Mouse (Mus musculus) E14TG2a.4 (cell line): ENCODE results near the gene Arpc4.

Experiments used
- H3K27me3 ChIP-seq: 2 replicates; pipeline ENCODE4 v1.6.1; 2014; ENCODE audit warnings: low read length, control low read depth; ENCODE audit not compliant: insufficient read depth
- H3K36me3 ChIP-seq: 2 replicates; pipeline ENCODE4 v1.6.1; 2014; ENCODE audit warnings: low read length, control low read depth; ENCODE audit not compliant: insufficient read depth
- H3K4me1 ChIP-seq: replicated peaks from 2 replicates; pipeline ENCODE4 v1.6.1; 2014; ENCODE audit warnings: low read depth, low read length, control low read depth
- H3K4me3 ChIP-seq: replicated peaks from 2 replicates; pipeline ENCODE4 v1.5.1; 2014; ENCODE audit warnings: mild to moderate bottlenecking, low read length
- H3K9me3 ChIP-seq: 2 replicates; pipeline ENCODE4 v1.6.1; 2014; ENCODE audit warnings: low read length, control low read depth
- CTCF ChIP-seq: conservative IDR thresholded peaks from 2 replicates; pipeline ENCODE4 v1.5.1; 2014; ENCODE audit warnings: low read length
- NANOG ChIP-seq: IDR thresholded peaks from 2 replicates; pipeline ENCODE4 v1.6.1; 2014; ENCODE audit warnings: borderline replicate concordance, low read length, mixed read lengths
- POU5F1 ChIP-seq: IDR thresholded peaks from 2 replicates; pipeline ENCODE4 v1.6.1; 2014; ENCODE audit warnings: low read length, borderline replicate concordance

Gene Arpc4

DNA sequence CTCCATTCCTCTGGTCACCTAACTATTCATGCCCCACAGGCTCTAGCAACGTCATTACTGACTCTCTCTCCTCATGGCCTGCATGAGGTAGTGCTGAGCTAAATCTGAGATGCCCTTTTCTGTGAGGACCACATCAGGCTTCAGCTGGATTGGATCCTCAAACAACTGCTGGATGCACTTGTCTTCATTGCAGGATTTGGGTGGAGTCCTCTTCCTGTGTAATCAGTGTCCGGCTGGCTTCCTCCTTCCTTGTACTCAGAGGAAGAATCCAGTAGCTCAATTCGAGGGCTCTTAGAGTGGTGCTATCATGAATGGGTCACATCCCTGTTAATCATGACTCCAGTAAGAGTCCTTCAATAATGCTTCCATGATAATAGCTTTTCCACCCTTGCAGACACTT, 24.2 kb upstream of the Arpc4 start:
- H3K9me3 ChIP-seq: no peaks in the 10 kb centered on the region
- no peak for TF ChIP-seq NANOG
- no peak for TF ChIP-seq CTCF
- TF ChIP-seq POU5F1: no peak
- no peak overlapping the region for H3K4me3 ChIP-seq
- no peaks in the 10 kb centered on the region for H3K36me3 ChIP-seq
- H3K27me3 ChIP-seq: no peaks in the 10 kb centered on the region
- peaks cover 40% of the 10 kb centered on the region for H3K4me1 ChIP-seq

DNA sequence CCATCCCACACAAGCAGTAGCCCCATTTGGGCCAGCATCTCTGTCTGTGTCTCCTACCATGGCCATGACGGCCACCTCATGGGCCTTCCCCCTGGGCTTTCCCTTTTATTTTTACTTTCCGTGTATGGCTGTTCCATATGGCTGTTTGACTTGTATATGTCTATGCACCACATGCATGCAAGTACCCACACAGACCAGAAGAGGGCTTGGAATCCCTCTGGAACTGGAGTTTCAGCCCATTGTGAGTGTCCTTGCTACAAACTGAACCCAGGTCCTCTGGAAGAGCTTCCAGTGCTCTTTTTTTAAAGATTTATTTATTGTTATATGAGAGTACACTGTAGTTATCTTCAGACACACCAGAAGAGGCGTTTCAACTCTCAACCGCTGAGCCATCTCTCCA, 16.4 kb upstream of the Arpc4 start:
- H3K27me3 ChIP-seq: no peaks in the 10 kb centered on the region
- no peaks in the 10 kb centered on the region for H3K9me3 ChIP-seq
- H3K4me3 ChIP-seq: no peak overlapping the region
- peaks cover 42% of the 10 kb centered on the region for H3K4me1 ChIP-seq
- TF ChIP-seq CTCF (peak; percentile 36), POU5F1 (no peak), NANOG (no peak)
- no peaks in the 10 kb centered on the region for H3K36me3 ChIP-seq

DNA sequence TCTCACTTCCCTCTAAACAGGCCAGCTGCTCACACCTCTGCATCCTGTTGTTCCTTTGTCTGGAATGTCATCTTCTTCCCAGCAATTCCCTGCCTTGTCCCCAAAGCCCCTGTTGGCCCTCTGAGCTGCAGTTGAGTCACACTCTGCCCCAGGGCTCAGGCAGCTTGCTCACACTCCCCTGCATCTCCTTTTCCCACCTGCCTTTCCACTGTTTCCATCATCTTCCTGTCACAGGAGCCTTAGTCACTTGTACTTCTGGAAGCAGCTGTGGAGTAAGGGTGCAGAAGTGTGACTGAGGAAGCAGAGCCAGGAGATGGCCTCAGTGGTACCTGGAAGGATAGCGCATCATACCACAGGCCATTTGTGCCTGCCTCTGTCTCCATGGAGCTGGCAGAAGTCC, 15.7 kb upstream of the Arpc4 start:
- H3K9me3 ChIP-seq: no peaks in the 10 kb centered on the region
- no peaks in the 10 kb centered on the region for H3K27me3 ChIP-seq
- peaks cover 50% of the 10 kb centered on the region for H3K4me1 ChIP-seq
- peaks cover 6% of the 10 kb centered on the region; the same call in 1 of the 2 replicates for H3K36me3 ChIP-seq
- no peak overlapping the region for H3K4me3 ChIP-seq
- TF ChIP-seq POU5F1 (no peak), CTCF (no peak), NANOG (no peak)

DNA sequence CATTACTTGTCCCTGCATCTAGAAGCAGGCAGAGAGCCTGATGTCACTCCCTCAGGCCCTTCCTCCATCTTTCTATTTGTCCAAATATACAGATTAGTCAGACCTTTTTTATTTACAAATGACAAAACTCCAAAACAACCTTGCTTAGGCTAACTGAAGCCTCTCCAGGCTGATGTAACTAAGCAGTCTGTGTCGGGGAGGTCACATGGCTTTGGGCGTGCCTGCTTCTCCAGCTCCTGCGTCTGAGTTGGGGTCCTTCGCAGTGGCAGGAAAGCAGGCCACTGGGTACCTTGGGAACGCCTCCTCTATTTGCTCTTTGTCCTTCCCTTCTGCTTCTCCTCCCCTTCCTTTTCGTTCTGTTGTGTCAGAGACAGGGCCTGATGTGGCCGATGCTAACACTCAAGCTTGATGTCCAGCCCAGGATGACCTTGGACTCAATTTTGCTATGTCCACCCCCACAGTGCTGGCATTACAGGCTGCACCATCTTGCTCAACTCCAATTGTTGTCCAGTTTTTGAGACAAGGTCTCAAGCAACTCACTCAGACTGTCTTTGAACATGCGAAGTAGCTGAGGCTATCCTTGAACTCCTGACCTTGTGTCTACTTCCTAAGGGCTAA, 13.3 kb upstream of the Arpc4 start:
- TF ChIP-seq NANOG (no peak), CTCF (no peak), POU5F1 (no peak)
- Histone ChIP-seq H3K4me1 (peaks cover 69% of the 10 kb centered on the region), H3K4me3 (peak overlapping the region; percentile 26; the same call in 1 of the 2 replicates), H3K27me3 (no peaks in the 10 kb centered on the region), H3K9me3 (no peaks in the 10 kb centered on the region), H3K36me3 (peaks cover 18% of the 10 kb centered on the region)

DNA sequence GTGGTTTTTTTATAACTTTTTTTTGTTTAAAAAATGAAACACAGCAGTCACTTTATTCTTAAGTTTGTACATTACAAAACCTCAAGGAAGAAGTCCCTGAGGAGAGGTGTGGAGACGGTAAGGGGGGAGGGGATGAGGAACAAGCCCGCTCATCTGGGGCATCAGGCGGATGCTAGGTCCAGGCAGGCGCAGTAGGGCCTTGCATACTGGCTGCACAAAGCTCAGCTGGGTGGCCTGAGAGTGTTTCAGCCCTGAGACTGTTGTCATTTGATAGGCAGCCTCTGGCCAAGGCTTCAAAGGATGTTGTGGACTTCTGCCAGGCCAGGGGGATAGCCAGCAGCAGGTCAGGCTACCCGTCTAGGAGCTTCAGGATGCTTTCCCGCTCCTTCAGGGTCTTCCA, 11.3 kb upstream of the Arpc4 start:
- no peaks in the 10 kb centered on the region for H3K27me3 ChIP-seq
- no peak for TF ChIP-seq POU5F1
- TF ChIP-seq NANOG: no peak
- TF ChIP-seq CTCF: no peak
- H3K4me1 ChIP-seq: peaks cover 76% of the 10 kb centered on the region
- H3K36me3 ChIP-seq: peaks cover 38% of the 10 kb centered on the region
- H3K4me3 ChIP-seq: peak overlapping the region; percentile 76
- H3K9me3 ChIP-seq: no peaks in the 10 kb centered on the region

DNA sequence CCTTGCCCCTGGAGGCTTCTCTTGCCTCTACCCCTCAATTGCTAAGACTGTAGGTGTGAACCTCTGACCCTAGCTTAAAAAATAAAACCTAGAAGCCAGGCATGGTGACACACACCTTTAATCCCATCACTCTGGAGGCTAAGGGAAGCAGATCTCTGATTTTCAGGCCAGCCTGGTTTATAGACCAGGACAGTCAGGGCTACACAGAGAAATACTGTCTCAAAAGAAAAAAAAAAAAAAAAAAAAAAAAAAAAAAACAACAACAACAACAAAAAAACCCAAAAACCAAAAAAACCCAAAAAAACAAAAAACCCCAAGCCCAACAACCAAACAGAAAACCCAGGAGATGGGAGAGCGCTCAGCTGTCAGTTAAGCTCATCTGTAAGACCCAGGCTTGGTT, 10.3 kb upstream of the Arpc4 start:
- peaks cover 66% of the 10 kb centered on the region for H3K4me1 ChIP-seq
- H3K36me3 ChIP-seq: peaks cover 48% of the 10 kb centered on the region
- H3K27me3 ChIP-seq: no peaks in the 10 kb centered on the region
- H3K9me3 ChIP-seq: no peaks in the 10 kb centered on the region
- no peak for TF ChIP-seq CTCF
- TF ChIP-seq POU5F1: no peak
- no peak for TF ChIP-seq NANOG
- H3K4me3 ChIP-seq: peak overlapping the region; percentile 76

DNA sequence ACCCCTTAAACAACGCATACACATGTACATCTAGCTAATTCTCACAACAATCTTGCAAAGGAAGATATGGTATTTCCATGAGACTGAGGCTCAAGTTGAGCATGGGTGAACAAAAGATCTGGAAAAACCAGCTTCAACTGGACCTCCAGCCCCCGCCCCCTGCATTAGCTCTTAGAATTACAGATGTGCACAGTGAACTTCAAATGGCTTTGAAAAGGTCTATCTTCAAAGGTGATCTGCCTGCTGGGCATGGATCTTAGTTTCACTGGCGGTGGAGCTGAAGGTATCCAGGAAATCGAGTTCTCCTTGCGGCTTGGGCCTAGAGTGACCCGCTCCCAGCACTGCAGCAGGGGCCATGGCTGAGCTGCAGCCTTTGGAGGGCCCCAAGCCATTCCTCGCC, 9.8 kb upstream of the Arpc4 start:
- Histone ChIP-seq H3K27me3 (no peaks in the 10 kb centered on the region), H3K4me1 (peaks cover 66% of the 10 kb centered on the region), H3K36me3 (peaks cover 53% of the 10 kb centered on the region), H3K9me3 (no peaks in the 10 kb centered on the region), H3K4me3 (peak overlapping the region; percentile 76)
- TF ChIP-seq CTCF (no peak), NANOG (peak; percentile 34; the same call in 1 of the 2 replicates), POU5F1 (no peak)

DNA sequence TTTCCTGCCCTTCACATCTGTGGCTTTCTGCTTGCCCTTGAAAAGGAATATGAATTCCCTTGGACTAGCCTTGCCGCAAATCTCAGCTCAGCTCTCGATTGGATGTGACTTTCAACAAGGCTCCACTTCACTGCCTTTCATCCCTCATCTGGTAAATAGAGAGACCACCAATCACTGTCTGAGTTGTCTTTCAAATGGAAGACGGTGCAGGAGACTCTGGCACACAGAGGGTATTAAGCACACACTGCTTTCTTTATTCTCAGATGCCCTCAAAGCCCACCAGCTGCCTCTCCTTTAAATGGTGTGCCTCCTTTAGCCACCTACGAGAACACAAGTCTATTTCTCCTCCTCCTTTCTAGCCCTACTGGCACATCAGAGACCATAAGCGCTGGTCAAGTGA, 9.3 kb upstream of the Arpc4 start:
- peak overlapping the region; percentile 76 for H3K4me3 ChIP-seq
- H3K9me3 ChIP-seq: no peaks in the 10 kb centered on the region
- peaks cover 58% of the 10 kb centered on the region for H3K36me3 ChIP-seq
- peaks cover 66% of the 10 kb centered on the region for H3K4me1 ChIP-seq
- TF ChIP-seq POU5F1 (no peak), CTCF (no peak), NANOG (no peak)
- no peaks in the 10 kb centered on the region for H3K27me3 ChIP-seq

DNA sequence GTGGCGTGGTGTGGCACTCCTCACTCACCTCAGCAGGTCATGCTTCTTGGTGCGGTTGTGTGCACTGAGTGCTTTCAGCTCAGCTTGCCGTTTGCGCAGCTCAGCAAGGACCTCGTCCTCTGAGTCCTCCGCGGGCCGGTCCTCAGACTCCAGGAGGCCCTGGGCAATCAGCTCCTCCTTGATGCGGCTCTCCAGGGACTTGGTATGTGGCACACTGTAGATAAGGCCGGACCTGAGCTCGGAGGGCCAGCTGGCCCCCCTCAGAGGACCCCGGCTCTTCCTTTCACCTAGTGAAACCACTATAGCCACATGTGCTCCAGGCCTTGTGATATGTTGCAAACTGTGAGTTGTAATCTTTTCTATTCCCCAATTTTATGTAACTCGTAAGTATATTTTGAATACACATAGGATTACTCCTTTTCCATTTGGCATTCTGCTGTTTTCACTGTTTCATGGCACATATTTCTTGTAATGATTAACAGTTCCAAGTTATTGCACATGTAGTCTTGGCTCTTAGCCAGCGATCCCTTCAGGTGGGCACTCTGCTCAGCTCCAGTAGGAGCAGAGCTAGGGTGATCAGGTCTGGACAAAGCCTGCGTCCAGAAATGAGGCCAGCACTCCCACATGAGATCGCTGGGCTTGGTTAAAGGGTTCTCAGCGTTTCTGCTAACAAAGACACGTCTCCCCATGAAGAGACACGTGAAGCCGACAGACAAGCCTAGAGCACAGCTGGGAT, 7.6 kb upstream of the Arpc4 start:
- no peaks in the 10 kb centered on the region for H3K9me3 ChIP-seq
- H3K4me1 ChIP-seq: peaks cover 63% of the 10 kb centered on the region
- H3K36me3 ChIP-seq: peaks cover 75% of the 10 kb centered on the region
- H3K4me3 ChIP-seq: no peak overlapping the region
- TF ChIP-seq NANOG: no peak
- no peak for TF ChIP-seq CTCF
- TF ChIP-seq POU5F1: no peak
- H3K27me3 ChIP-seq: no peaks in the 10 kb centered on the region
